Mouse (Mus musculus) gastrocnemius, adult 2 months (tissue): ENCODE results near the gene Pcyt2. TPM values are rescaled to one million over a fixed set of nuclear protein-coding genes. Genes with fewer than 3 reads are reported as not detected.
"Not testable (repeated sequence)": the region's sequence is repeated elsewhere in the genome, so short reads cannot be mapped to it uniquely, and the experiment has no call there.

ENCODE experiments used
- DNase-seq: peaks from one replicate; pipeline ENCODE4 v3.0.0; 2022
- H3K27ac ChIP-seq: fragments of 200-600 bp; 2 replicates; pipeline ENCODE4 v1.8.1; 2022; ENCODE audit warnings: mild to moderate bottlenecking
- H3K4me3 ChIP-seq: fragments of 200-600 bp; 2 replicates; pipeline ENCODE4 v1.8.1; 2022; ENCODE audit warnings: mild to moderate bottlenecking, moderate library complexity
- CTCF ChIP-seq: fragments of 200-600 bp; IDR thresholded peaks from 2 replicates; pipeline ENCODE4 v1.8.1; 2022; ENCODE audit warnings: antibody characterized with exemption, mild to moderate bottlenecking, moderate library complexity
- intact Hi-C: fragments of 180-260 bp; cut with DNase I; formaldehyde crosslinking; loops from one replicate; pipeline ENCODE4 v1.15.1; 2025
- total RNA-seq, 2 experiments: library from RNA; stranded (reverse); gene quantifications; 2 replicates each; pipeline ENCODE4 v1.2.3; 2021

The Pcyt2 gene
- total RNA-seq, 2 experiments from 2014 or later = 30.6 to 39.2 TPM

- no peak overlapping the region for H3K4me3 ChIP-seq
- intact Hi-C loops = no loop called here
- no peak for TF ChIP-seq CTCF
- H3K27ac ChIP-seq = no peak overlapping the region
- DNase-seq = no peak
Observed at GRCm38 (mm10) chr11:120609250-120609649, 8.5 kb downstream of the Pcyt2 start.

GRCm38 (mm10) chr11:120608241-120609034, 9.3 kb downstream of the Pcyt2 start, which contains the start of gene Npb:
Npb (plus strand) TSS chr11:120608477.
- Histone ChIP-seq H3K4me3 (no peak within 1 kb of the TSS), H3K27ac (no peak within 1 kb of the TSS)
- DNase-seq = no peak
- intact Hi-C loops = no loop called here
- TF ChIP-seq CTCF = no peak

- no peak for DNase-seq
- Histone ChIP-seq H3K4me3 (no peak overlapping the region), H3K27ac (no peak overlapping the region)
- TF ChIP-seq CTCF = no peak
- intact Hi-C loops = no loop called here
Observed at GRCm38 (mm10) chr11:120606764-120607163, 11.0 kb downstream of the Pcyt2 start.

- no peak for TF ChIP-seq CTCF
- intact Hi-C loops = no loop called here
- DNase-seq = no peak
- H3K4me3 ChIP-seq = no peak overlapping the region
- no peak overlapping the region for H3K27ac ChIP-seq
Observed at GRCm38 (mm10) chr11:120605667-120606066, 12.1 kb downstream of the Pcyt2 start.

- intact Hi-C loops = no loop called here
- TF ChIP-seq CTCF = no peak
- no peak for DNase-seq
- H3K27ac ChIP-seq = no peak overlapping the region
- H3K4me3 ChIP-seq = no peak overlapping the region
Observed at GRCm38 (mm10) chr11:120603545-120603944, 14.2 kb downstream of the Pcyt2 start.

DNA sequence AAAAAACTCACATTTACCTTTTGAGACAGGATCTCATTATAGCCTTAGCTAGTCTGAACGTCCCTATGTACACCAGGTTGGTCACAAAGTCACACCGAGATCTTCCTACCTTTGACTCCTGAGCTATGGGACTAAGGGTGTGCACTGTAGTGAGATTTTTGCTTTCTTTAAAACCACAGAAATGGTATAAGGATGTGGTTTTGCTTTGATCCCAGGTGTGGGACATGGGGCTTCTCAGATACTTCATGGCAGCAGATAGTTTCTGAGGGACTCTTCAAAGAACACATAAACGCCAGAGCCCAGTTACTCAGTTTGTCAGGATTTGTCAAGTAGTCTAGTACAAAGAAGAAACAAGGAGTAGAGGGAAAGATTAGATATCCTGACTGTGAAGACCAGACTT, 17.0 kb downstream of the Pcyt2 start:
- Histone ChIP-seq H3K27ac (no peak overlapping the region), H3K4me3 (no peak overlapping the region)
- intact Hi-C loops = no loop called here
- DNase-seq = no peak
- no peak for TF ChIP-seq CTCF

GRCm38 (mm10) chr11:120598990-120599549, 18.7 kb downstream of the Pcyt2 start:
- no peak for TF ChIP-seq CTCF
- H3K27ac ChIP-seq = peak overlapping the region; percentile 86
- intact Hi-C loops = no loop called here
- DNase-seq = no peak
- H3K4me3 ChIP-seq = peak overlapping the region; percentile 94

DNA sequence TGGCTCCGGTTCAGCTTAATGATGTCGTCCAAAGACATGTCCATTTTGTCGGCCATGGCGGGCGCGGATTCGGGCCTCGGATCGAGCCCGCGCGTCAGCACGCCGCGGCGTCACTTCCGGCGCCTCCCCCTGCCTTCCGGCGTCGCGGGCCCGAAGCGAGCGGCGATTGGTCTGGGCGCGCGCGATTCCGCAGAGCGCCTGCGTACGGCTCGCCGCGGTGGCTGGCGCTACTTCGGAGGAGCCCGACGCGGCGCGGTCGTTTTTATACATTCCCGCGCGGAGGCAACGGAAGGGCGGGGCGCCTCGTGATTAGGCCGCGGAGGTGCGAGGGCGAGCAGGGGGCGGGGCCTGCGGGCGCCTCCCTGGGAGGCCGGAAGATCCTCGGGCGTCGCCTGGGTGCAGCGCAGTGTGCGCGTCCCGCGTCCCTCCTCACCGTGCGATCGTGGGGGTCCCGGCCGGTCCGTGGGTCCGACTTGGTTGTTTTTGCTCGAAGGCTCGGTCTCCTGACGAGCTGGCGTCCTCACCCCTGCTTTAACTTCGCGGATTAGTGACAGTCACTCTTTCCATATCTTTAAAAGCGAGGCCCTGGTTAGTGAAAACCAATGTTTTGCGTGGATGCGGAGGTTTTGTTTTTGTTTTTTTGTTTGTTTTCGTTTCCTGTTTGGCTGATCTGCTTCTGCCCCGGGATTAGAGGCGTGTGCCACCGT, 19.3 kb downstream of the Pcyt2 start, which contains the start of the genes Alyref and Anapc11:
Alyref (minus strand) TSS at position 83 of the 707 bp plus-strand sequence.
Anapc11 (plus strand) TSS at position 139 of the 707 bp plus-strand sequence.
- Histone ChIP-seq H3K4me3 (peak within 1 kb of the TSS; percentile 94), H3K27ac (peak within 1 kb of the TSS; percentile 86)
- TF ChIP-seq CTCF = no peak; the same call in 1 of the 2 replicates
- DNase-seq = peak; percentile 98
- intact Hi-C loops = no loop called here

GRCm38 (mm10) chr11:120597240-120598235, 20.2 kb downstream of the Pcyt2 start:
- DNase-seq = peak; percentile 51
- intact Hi-C loops = loop anchor here (1.0 kb wide), 1 partner anchor 15 kb away; no protein-coding TSS in a partner anchor
- H3K27ac ChIP-seq = peak overlapping the region; percentile 86
- TF ChIP-seq CTCF = no peak
- H3K4me3 ChIP-seq = peak overlapping the region; percentile 94

GRCm38 (mm10) chr11:120588531-120588930, 29.2 kb downstream of the Pcyt2 start:
- TF ChIP-seq CTCF = no peak
- no peak overlapping the region for H3K27ac ChIP-seq
- no peak overlapping the region for H3K4me3 ChIP-seq
- intact Hi-C loops = no loop called here
- no peak for DNase-seq

DNA sequence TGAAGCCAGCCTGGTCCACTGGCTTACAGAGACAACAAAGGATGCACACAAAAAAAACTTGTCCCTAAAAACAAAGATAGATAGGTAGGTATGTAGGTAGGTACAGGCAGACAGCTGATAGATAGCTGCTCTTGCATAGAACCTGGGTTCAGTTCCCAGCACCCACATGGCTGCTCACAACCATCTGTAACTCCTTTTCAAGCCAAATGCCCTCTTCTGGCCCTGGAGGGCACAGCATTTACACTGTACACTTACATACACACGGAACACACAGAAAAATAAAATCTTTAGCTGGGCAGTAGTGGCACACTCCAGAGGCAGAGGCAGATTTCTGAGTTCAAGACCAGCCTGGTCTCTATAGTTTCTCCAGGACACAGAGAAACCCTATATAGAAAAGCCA, 33.8 kb downstream of the Pcyt2 start:
- no peak for TF ChIP-seq CTCF
- DNase-seq = no peak
- intact Hi-C loops = no loop called here

DNA sequence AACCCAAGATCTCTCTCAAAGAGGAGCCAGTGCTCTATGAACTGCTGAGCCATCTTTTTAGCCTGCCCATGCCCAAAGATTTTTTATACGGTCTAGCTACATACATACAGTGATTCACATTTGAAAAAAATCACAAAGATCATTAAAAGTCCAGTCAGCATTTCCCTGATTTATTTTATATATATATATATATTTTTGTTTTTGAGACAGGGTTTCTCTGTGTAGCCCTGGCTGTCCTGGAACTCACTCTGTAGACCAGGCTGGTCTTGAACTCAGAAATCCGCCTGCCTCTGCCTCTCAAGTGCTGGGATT, 34.8 kb downstream of the Pcyt2 start:
- DNase-seq, H3K4me3 ChIP-seq, H3K27ac ChIP-seq: not testable (repeated sequence)
- intact Hi-C loops = loop anchor here (1.0 kb wide), 1 partner anchor 14 kb away; no protein-coding TSS in a partner anchor

More for the DNA sequence above, 33.8 kb downstream of the Pcyt2 start:
- Histone ChIP-seq H3K27ac (no peak overlapping the region), H3K4me3 (no peak overlapping the region)
